Comparison of ENCODE assay signal across 9 mouse cellular contexts in genomic region chr7:132722401-132723370, GRCm38 (mm10).
DNase-seq lines count a peak whose midpoint lies in the region; ATAC-seq and TF ChIP-seq lines count a peak whose summit lies in the region.
"Had no signal": no experiment of that assay in that cellular context is flagged by ENCODE, and none has a peak within 500 bp of the region (broad histone marks: within the 10 kb centered on the region; RNA-seq: fewer than 3 reads in every experiment).

No protein-coding gene starts in this region.

- H3K4me3 ChIP-seq in gastrocnemius, adult 2 months, result no peak overlapping the region
- H3K4me3 ChIP-seq in bone marrow, adult 2 months (replicated peaks; ENCODE audit: control insufficient read depth, low read depth, low read length), result no peak overlapping the region
- H3K4me3 ChIP-seq in heart, embryonic 14.5 days (ENCODE audit: control insufficient read depth in 1 of 2, insufficient read depth in 1 of 2, low read depth in 1 of 2, low read length in 2 of 2), result no peak overlapping the region
- no peak overlapping the region for H3K4me3 ChIP-seq in intestine, postnatal 0 days (ENCODE audit: low read depth, low read length)
- H3K4me3 ChIP-seq: midbrain, embryonic 10.5 days had no signal

- no peaks in the 10 kb centered on the region for H3K9me3 ChIP-seq in heart, embryonic 14.5 days (ENCODE audit: control insufficient read depth, low read length)
- no peaks in the 10 kb centered on the region for H3K9me3 ChIP-seq in intestine, postnatal 0 days (ENCODE audit: control insufficient read depth)
- H3K9me3 ChIP-seq: midbrain, embryonic 10.5 days had no signal

- peak overlapping the region; percentile 87 for H3K27ac ChIP-seq in gastrocnemius, adult 2 months
- peak overlapping the region; percentile 88 for H3K27ac ChIP-seq in bone marrow, adult 2 months (ENCODE audit: control insufficient read depth, insufficient read depth, low read depth, low read length, poor library complexity)
- peak overlapping the region; percentile 41 to 73 for H3K27ac ChIP-seq in heart, embryonic 14.5 days (replicated peaks in 1 of 2; ENCODE audit: control insufficient read depth in 1 of 2, insufficient read depth in 1 of 2, low read depth in 2 of 2, low read length in 2 of 2)
- H3K27ac ChIP-seq in intestine, postnatal 0 days (ENCODE audit: low read depth, low read length), result no peak overlapping the region; the same call in 1 of the 2 replicates

- DNase-seq in gastrocnemius, adult 2 months, result no peak
- no peak for DNase-seq in gastrocnemius, postnatal 10 days
- peak; percentile 73 to 77 for DNase-seq in lung, adult 18-20 months
- no peak for DNase-seq in frontal cortex, adult 2 months (ENCODE audit: extremely low spot score in 1 of 2, low spot score in 1 of 2)
- DNase-seq in urinary bladder, postnatal 36 days (ENCODE audit: low spot score in 2 of 2), result no peak

- no peaks in the 10 kb centered on the region for H3K27me3 ChIP-seq in heart, embryonic 14.5 days (ENCODE audit: control insufficient read depth, insufficient read depth, low read length)
- no peaks in the 10 kb centered on the region for H3K27me3 ChIP-seq in intestine, postnatal 0 days (replicated peaks; ENCODE audit: control insufficient read depth, insufficient read depth, low read length)

- no peak for TF ChIP-seq POLR2A in bone marrow, adult 2 months (IDR thresholded peaks at IDR 0.05; ENCODE audit: borderline replicate concordance, control insufficient read depth, low read depth, low read length)

- no peak overlapping the region for H3K4me2 ChIP-seq in heart, embryonic 14.5 days (ENCODE audit: low read length)
- no peak overlapping the region for H3K4me2 ChIP-seq in intestine, postnatal 0 days (replicated peaks; ENCODE audit: low read depth)

- 91% methylated on average over 12 of the region's 12 CpGs for WGBS in bone marrow, adult 2 months
- 75% methylated on average over 12 of the region's 12 CpGs for WGBS in heart, embryonic 14.5 days
- WGBS in intestine, postnatal 0 days, result 91% methylated on average over 12 of the region's 12 CpGs

- TF ChIP-seq CTCF in gastrocnemius, adult 2 months (IDR thresholded peaks at IDR 0.05), result no peak
- no peak for TF ChIP-seq CTCF in bone marrow, adult 2 months (IDR thresholded peaks at IDR 0.05; ENCODE audit: control insufficient read depth, insufficient read depth, low read length)
- no peak for TF ChIP-seq CTCF in intestine, postnatal 0 days (IDR thresholded peaks at IDR 0.05; ENCODE audit: low read depth)

- intact Hi-C loops in gastrocnemius, adult 2 months (cut with DNase I), result no loop called here

- H3K9ac ChIP-seq in heart, embryonic 14.5 days (ENCODE audit: low read length), result no peak overlapping the region
- no peak overlapping the region for H3K9ac ChIP-seq in intestine, postnatal 0 days (ENCODE audit: low read depth, low read length)

- no peak; the same call in 1 of the 2 replicates for ATAC-seq in heart, embryonic 14.5 days (ENCODE audit: insufficient number of reproducible peaks, insufficient read depth, low FRiP score, low read depth)
- no peak for ATAC-seq in intestine, postnatal 0 days

- no peaks in the 10 kb centered on the region for H3K36me3 ChIP-seq in heart, embryonic 14.5 days (ENCODE audit: control insufficient read depth, insufficient read depth, low read length)
- no peaks in the 10 kb centered on the region for H3K36me3 ChIP-seq in intestine, postnatal 0 days (ENCODE audit: control insufficient read depth, insufficient read depth)
- H3K36me3 ChIP-seq: midbrain, embryonic 10.5 days had no signal

- peaks cover 12% of the 10 kb centered on the region for H3K4me1 ChIP-seq in bone marrow, adult 2 months (ENCODE audit: control insufficient read depth, insufficient read depth, low read length)
- H3K4me1 ChIP-seq in heart, embryonic 14.5 days (ENCODE audit: control insufficient read depth in 2 of 2, insufficient read depth in 2 of 2, low read length in 2 of 2), result peaks cover 20 to 39% of the 10 kb centered on the region in 2 experiments
- H3K4me1 ChIP-seq in intestine, postnatal 0 days (replicated peaks; ENCODE audit: control insufficient read depth, insufficient read depth, low read length), result peaks cover 5% of the 10 kb centered on the region

Comparison
In these comparisons a context has a peak if more than half of its experiments do, and no peak if none do; other contexts are left out.
1. DNase-seq: peak in lung, adult 18-20 months (2 of 2); none in gastrocnemius, adult 2 months (single experiment), gastrocnemius, postnatal 10 days (single experiment), frontal cortex, adult 2 months (0 of 2) and urinary bladder, postnatal 36 days (0 of 2).